Mouse (Mus musculus): ENCODE measurements around the gene Gpr35.
A peak's percentile ranks its signal among the peaks of the same experiment; 100 is the strongest.

DNA sequence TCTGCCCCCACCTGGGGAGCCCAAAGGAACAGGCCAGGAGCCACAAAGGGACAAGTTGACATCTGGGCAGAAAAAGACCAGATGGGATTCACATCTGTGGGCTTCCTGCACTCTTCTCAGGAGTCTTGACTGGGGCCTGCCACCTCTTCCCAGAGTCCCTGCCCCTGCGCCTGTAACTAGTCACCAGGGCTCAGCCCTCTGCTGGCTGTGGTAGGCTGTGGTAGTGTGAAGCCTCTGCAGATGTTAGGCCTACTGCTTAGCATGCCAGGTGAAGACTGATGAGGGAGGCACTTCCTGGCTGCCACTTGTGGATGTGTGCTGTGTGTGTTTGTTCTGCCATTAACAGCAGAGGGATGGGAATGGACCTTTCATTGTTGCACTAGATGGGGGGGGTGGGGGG lies 38.4 kb upstream of the Gpr35 start:
- TF ChIP-seq POLR2A (IDR thresholded peaks at IDR 0.05; ENCODE audit: extremely low read depth, insufficient read depth, low read length) (0 out of 2 replicates have a peak, but pooled peaks have one; percentile 13), CTCF (IDR thresholded peaks at IDR 0.05; ENCODE audit: extremely low read depth, insufficient read depth, low read length) (no peak)

Data from cortical plate, adult 2 months (tissue).